Mouse (Mus musculus) forebrain, embryonic 14.5 days (tissue): ENCODE measurements around the gene Cd300e. TPM values are rescaled to one million over a fixed set of nuclear protein-coding genes. Genes with fewer than 3 reads are reported as not detected.
A peak's percentile ranks its signal among the peaks of the same experiment; 100 is the strongest.

Experiments used
- ATAC-seq: fragments of 200-750 bp; cut with Nextera tagmentation; 2 replicates; pipeline ENCODE4 v1.8.0; 2017; ENCODE audit warnings: mild to moderate bottlenecking, moderate library complexity
- DNase-seq: peaks from one replicate; pipeline ENCODE4 v3.0.0-alpha.2; 2015; ENCODE audit warnings: low spot score
- H3K27ac ChIP-seq: fragments of 300-500 bp; sonication (generic); 2 replicates; pipeline ENCODE4 v1.5.1; 2014; ENCODE audit warnings: low read depth, mild to moderate bottlenecking, control low read depth, low read length, moderate library complexity
- H3K27me3 ChIP-seq: fragments of 300-500 bp; sonication (generic); replicated peaks from 2 replicates; pipeline ENCODE4 v1.6.1; 2014; ENCODE audit warnings: low read length, control low read depth, mixed read lengths; ENCODE audit not compliant: control insufficient read depth, insufficient read depth
- H3K36me3 ChIP-seq: fragments of 300-500 bp; sonication (generic); 2 replicates; pipeline ENCODE4 v1.6.1; 2014; ENCODE audit warnings: low read length, control low read depth; ENCODE audit not compliant: control insufficient read depth, insufficient read depth
- H3K4me1 ChIP-seq: fragments of 300-500 bp; sonication (generic); 2 replicates; pipeline ENCODE4 v1.6.1; 2014; ENCODE audit warnings: antibody characterized with exemption, low read length, control low read depth; ENCODE audit not compliant: control insufficient read depth, insufficient read depth
- H3K4me2 ChIP-seq: fragments of 300-500 bp; sonication (generic); 2 replicates; pipeline ENCODE4 v1.6.1; 2014; ENCODE audit warnings: mild to moderate bottlenecking, control low read depth, low read length
- H3K4me3 ChIP-seq: fragments of 300-500 bp; sonication (generic); 2 replicates; pipeline ENCODE4 v1.5.1; 2014; ENCODE audit warnings: low read depth, low read length, control low read depth
- H3K9ac ChIP-seq: fragments of 300-500 bp; sonication (generic); 2 replicates; pipeline ENCODE4 v1.6.1; 2014; ENCODE audit warnings: mild to moderate bottlenecking, low read length, control low read depth, moderate library complexity
- H3K9me3 ChIP-seq: fragments of 300-500 bp; sonication (generic); replicated peaks from 2 replicates; pipeline ENCODE4 v1.6.1; 2016; ENCODE audit warnings: low read length, control low read depth, mixed read lengths; ENCODE audit not compliant: control insufficient read depth
- WGBS: fragments of 180-500 bp; shearing (Covaris S2); extraction: QIAGEN DNeasy Blood & Tissue Kit; methylation state at CpG from one replicate; pipeline ENCODE4 v1.1.7; 2014; 5-methylcytosine and 5-hydroxymethylcytosine counted together
- polyA plus RNA-seq: library from polyadenylated mRNA; unstranded; fragments of >200 nt; fragmentation: Nextera tagmentation; extraction: Ambion mirVana; gene quantifications from 2 replicates; pipeline ENCODE4 v1.2.1, GENCODE M21; 2014

Cd300e gene
- polyA plus RNA-seq, 1 experiment from 2014 or later = not detected

DNA sequence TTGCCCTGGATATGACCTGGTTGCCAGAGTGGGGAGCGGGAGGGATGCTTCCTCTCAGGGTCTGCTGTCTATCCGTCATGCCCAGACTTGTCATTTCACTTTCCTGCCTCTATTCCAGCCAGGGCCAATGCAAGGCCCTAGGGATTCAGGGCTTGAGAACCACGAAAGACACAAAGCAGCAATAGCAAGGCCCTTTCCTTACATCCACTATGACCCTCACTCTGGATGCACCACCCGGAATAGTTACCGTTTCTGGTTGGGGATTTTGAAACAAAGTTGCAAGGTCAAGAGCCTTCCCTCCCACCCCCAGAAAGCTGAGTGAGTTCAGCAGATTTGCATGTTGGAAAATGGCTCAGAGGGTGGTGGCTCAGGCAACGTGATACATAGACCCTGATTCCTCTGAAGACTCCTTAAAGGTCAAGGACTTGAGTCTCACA lies 39.7 kb upstream of the Cd300e start:
- no peak overlapping the region for H3K27ac ChIP-seq
- WGBS = 77% methylated on average over 6 of the region's 6 CpGs
- H3K36me3 ChIP-seq = no peaks in the 10 kb centered on the region
- ATAC-seq (no peak), DNase-seq (no peak)
- H3K4me3 ChIP-seq = no peak overlapping the region
- no peak overlapping the region for H3K4me2 ChIP-seq
- no peaks in the 10 kb centered on the region; the same call in 1 of the 2 replicates for H3K9me3 ChIP-seq
- H3K9ac ChIP-seq = no peak overlapping the region
- no peaks in the 10 kb centered on the region for H3K27me3 ChIP-seq
- no peaks in the 10 kb centered on the region for H3K4me1 ChIP-seq

DNA sequence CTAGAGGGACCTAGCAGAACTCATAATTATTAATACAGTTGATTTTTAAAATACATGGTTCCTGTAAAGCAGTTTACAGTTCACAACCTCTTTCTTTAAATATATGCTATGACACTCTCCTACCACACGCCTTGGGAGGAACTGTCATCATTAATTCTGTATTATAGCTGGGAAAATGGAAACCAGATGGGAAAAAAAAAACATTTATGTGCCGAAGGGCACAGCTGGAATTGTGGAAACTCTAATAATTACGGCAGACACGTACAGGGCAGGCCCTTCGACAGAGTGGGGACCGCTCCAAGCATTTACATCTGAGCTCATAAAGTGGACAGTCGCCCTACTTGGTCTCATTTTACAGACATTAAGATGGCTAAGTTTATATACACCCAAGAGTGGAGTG lies 38.8 kb upstream of the Cd300e start:
- Histone ChIP-seq H3K4me2 (no peak overlapping the region), H3K27me3 (no peaks in the 10 kb centered on the region), H3K36me3 (no peaks in the 10 kb centered on the region), H3K27ac (no peak overlapping the region), H3K4me1 (no peaks in the 10 kb centered on the region), H3K9me3 (no peaks in the 10 kb centered on the region; the same call in 1 of the 2 replicates), H3K4me3 (no peak overlapping the region), H3K9ac (no peak overlapping the region)
- 85% methylated on average over 7 of the region's 7 CpGs for WGBS
- DNase-seq = no peak
- ATAC-seq = no peak

DNA sequence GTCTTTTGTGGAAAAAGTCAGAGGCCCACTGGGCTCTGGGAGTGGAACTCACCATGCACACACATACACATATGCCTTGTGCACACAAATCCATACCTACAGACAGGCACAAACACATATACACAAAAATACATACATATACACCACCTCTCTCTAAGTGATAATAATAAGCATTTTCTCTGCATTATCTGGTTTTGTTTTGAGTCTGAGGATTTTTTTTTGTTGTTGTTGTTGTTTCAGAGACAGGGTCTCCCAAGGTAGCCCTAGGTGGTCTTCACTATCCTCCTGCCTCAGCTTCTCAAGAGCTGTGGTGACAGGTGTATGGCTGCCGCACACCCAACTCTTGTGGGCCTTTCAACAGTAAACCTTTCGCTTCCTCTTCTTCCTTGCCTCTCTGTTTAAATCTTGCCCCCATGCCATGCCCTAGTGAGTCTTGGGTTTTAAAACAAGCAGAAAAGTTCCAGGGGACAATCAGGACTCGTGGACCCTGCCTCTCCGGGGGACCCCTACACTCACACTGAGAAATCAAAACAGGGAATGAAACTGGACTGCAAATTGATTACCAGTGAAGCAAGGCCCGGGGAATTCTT lies 38.1 kb upstream of the Cd300e start:
- WGBS = 83% methylated on average over 5 of the region's 5 CpGs
- H3K4me3 ChIP-seq = no peak overlapping the region
- H3K9ac ChIP-seq = no peak overlapping the region
- no peaks in the 10 kb centered on the region for H3K4me1 ChIP-seq
- no peaks in the 10 kb centered on the region; the same call in 1 of the 2 replicates for H3K9me3 ChIP-seq
- ATAC-seq (no peak), DNase-seq (no peak)
- H3K36me3 ChIP-seq = no peaks in the 10 kb centered on the region
- H3K4me2 ChIP-seq = no peak overlapping the region
- H3K27ac ChIP-seq = no peak overlapping the region
- H3K27me3 ChIP-seq = no peaks in the 10 kb centered on the region

DNA sequence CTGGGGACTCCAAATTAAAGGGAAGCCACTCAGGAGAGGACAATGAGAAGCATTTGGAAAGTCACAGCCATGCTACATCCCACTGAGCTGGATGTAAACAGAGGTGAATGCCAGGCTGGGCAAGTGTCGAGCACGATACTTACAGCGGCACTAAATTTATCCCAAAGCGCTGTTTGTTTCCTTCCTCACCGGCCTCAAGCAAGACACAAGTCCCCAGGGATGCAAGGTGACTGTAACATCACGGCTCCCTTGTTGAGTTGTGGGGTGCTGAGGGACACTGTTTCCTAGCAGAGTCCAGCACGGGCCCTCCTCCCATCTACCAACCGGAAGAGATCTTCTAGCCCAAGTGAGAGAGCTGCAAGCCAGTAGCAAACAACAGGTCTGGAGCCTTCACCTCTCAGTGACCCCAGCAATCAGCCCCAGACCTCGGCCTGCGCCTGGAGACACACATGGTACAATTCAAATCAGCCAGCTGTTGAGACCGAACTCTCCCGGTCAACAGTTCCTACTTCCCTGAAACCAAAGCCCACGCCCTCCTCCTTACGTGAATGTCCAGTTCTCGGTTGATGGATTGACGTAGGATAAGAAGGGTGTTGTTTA lies 37.4 kb upstream of the Cd300e start:
- H3K27ac ChIP-seq = no peak overlapping the region
- ATAC-seq (no peak), DNase-seq (no peak)
- H3K27me3 ChIP-seq = no peaks in the 10 kb centered on the region
- no peak overlapping the region for H3K4me2 ChIP-seq
- H3K4me3 ChIP-seq = no peak overlapping the region
- no peaks in the 10 kb centered on the region for H3K4me1 ChIP-seq
- WGBS = 77% methylated on average over 16 of the region's 16 CpGs
- H3K36me3 ChIP-seq = no peaks in the 10 kb centered on the region
- no peak overlapping the region for H3K9ac ChIP-seq
- no peaks in the 10 kb centered on the region; the same call in 1 of the 2 replicates for H3K9me3 ChIP-seq

DNA sequence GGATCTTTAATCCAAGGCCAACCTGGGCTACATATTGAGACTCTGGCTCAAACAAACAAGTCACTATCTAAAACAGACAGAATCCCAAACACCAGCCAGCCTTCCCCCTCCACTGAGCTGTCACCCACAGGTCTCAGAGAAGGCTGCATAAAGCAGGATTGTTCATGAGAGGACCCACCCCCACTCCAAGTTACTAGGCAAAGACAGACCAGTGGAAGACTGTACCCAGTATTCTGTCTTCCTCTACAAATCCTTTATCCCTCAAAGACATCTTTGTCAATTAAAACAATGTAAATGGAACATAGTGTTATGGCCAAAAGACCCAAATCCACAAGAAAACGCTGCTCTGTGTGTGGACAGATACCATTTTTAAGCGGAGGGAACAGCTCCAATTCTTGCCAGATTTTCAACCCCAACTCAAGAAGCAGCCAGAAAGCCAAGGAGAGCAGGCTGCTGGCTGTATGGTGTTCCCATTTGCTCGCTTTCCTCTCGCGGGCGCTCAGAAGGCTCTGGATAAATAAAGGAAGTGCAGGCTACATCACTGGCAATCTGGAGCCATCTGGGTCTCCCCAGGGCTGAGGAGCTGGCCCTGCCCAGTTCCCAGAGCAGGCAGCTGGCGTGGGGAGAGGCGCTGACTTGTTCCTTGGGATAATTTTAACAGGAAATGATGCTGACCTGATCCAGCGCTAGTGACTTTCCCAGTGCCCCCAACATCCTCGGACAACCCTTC lies 36.4 kb upstream of the Cd300e start:
- peaks cover 2% of the 10 kb centered on the region for H3K9me3 ChIP-seq
- WGBS = 68% methylated on average over 10 of the region's 10 CpGs
- no peak for ATAC-seq
- H3K27ac ChIP-seq = no peak overlapping the region
- no peak for DNase-seq
- H3K9ac ChIP-seq = no peak overlapping the region
- no peaks in the 10 kb centered on the region for H3K4me1 ChIP-seq
- H3K4me2 ChIP-seq = no peak overlapping the region
- no peak overlapping the region for H3K4me3 ChIP-seq
- no peaks in the 10 kb centered on the region for H3K36me3 ChIP-seq
- no peaks in the 10 kb centered on the region for H3K27me3 ChIP-seq

DNA sequence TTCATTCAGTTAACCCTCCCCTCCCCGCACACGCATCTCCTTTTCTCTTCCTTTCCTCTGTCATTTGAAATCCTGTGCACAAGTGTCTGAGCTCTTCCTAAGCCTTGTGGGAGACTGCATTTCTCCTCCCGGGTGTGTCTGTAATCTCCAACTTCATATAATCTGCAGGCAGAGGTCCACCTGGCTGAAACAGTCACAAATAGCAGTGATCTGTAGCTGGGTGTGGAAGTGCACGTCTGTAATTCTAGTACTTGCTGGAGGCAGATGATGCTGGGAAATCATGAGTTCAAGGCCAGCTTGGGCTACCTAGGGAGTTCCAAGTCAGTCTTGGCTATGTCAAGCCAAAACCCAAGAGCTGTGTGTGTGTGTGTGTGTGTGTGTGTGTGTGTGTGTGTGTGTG lies 30.2 kb upstream of the Cd300e start:
- H3K27me3 ChIP-seq = peaks cover 20% of the 10 kb centered on the region
- 12% methylated on average over 4 of the region's 4 CpGs for WGBS
- peak overlapping the region; percentile 44 for H3K4me2 ChIP-seq
- H3K9ac ChIP-seq = no peak overlapping the region
- DNase-seq (no peak), ATAC-seq (no peak)
- peaks cover 5% of the 10 kb centered on the region; the same call in 1 of the 2 replicates for H3K9me3 ChIP-seq
- no peaks in the 10 kb centered on the region for H3K36me3 ChIP-seq
- no peaks in the 10 kb centered on the region for H3K4me1 ChIP-seq
- no peak overlapping the region for H3K27ac ChIP-seq
- H3K4me3 ChIP-seq = peak overlapping the region; percentile 4; the same call in 1 of the 2 replicates

DNA sequence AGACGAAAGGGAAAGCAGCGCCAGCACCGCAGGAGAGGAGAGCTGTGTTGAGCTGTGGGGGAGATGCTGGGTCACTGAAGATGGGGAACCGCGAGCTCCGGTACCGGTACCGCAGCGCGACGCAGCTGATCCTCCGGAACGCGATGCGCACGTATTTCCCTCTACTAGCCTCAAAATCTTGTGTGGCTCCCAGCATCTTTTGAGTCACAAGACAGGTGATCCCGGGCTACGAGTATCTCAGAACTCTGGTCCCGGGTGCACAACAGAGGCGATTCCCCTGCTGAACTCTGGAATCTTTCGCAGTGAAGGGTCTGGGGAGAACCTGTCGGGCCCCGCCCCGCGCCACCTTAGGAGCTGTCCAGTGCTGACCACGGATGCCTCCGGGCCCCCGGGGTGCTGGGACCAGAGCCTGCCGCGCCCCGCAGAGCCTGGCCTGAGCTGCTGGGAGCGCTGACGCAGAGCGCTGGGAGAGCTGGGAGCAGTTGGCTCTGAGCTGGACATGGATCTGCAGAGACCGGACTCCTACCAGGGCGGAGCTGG lies 29.5 kb upstream of the Cd300e start, which contains the start of gene Rab37:
Rab37 (plus strand) TSS at position 70 of the 540 bp plus-strand sequence.
- Histone ChIP-seq H3K9ac (no peak within 1 kb of the TSS), H3K36me3 (no peaks in the 10 kb centered on the region), H3K4me2 (peak within 1 kb of the TSS; percentile 44), H3K27me3 (peaks cover 20% of the 10 kb centered on the region), H3K27ac (no peak within 1 kb of the TSS), H3K9me3 (peaks cover 5% of the 10 kb centered on the region; the same call in 1 of the 2 replicates), H3K4me3 (peak within 1 kb of the TSS; percentile 4), H3K4me1 (no peaks in the 10 kb centered on the region)
- ATAC-seq (no peak), DNase-seq (no peak)
- WGBS = under 1% methylated on average over 36 of the region's 36 CpGs

DNA sequence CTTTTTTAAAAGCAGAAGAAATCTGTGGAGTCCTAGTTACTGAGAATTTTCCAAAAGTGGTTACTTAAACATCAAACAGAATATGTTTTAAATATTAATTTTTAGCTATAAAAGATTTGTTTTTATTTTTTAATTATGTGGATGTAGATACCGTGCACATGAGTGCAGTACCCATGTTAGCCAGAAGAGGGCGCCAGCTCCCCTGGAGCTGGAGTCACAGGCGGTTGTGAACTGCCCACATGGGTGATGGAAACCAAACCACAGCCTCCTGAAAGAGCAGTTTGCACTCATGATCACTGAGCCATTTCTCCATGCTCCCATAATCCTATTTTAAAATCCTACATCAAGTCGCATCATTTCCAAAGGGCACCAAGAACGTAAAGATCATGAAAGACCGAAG lies 27.9 kb upstream of the Cd300e start:
- Histone ChIP-seq H3K27ac (no peak overlapping the region), H3K4me2 (no peak overlapping the region), H3K9ac (no peak overlapping the region), H3K4me3 (no peak overlapping the region), H3K36me3 (no peaks in the 10 kb centered on the region), H3K9me3 (peaks cover 5% of the 10 kb centered on the region; the same call in 1 of the 2 replicates), H3K27me3 (peaks cover 23% of the 10 kb centered on the region), H3K4me1 (peaks cover 1% of the 10 kb centered on the region; the same call in 1 of the 2 replicates)
- WGBS = 67% methylated on average over 6 of the region's 6 CpGs
- no peak for DNase-seq
- ATAC-seq = no peak
